Mouse (Mus musculus) heart, embryonic 15.5 days (tissue): ENCODE results near the gene Tmprss12. TPM values are rescaled to one million over a fixed set of nuclear protein-coding genes. Genes with fewer than 3 reads are reported as not detected.

ENCODE experiments used
- ATAC-seq: fragments of 200-750 bp; cut with Nextera tagmentation; replicated peaks from 2 replicates; pipeline ENCODE4 v1.8.0; 2017; ENCODE audit warnings: low read depth, moderate TSS enrichment; ENCODE audit not compliant: insufficient number of reproducible peaks, insufficient read depth, low FRiP score
- H3K27ac ChIP-seq: fragments of 300-500 bp; sonication (generic); 2 replicates; pipeline ENCODE4 v1.5.1; 2015; ENCODE audit warnings: mild to moderate bottlenecking, inconsistent platforms
- H3K27me3 ChIP-seq: fragments of 300-500 bp; sonication (generic); 2 replicates; pipeline ENCODE4 v1.6.1; 2015; ENCODE audit warnings: inconsistent platforms
- H3K36me3 ChIP-seq: fragments of 300-500 bp; sonication (generic); 2 replicates; pipeline ENCODE4 v1.6.1; 2015; ENCODE audit warnings: mild to moderate bottlenecking, inconsistent platforms
- H3K4me1 ChIP-seq: fragments of 300-500 bp; sonication (generic); replicated peaks from 2 replicates; pipeline ENCODE4 v1.6.1; 2015; ENCODE audit warnings: inconsistent platforms
- H3K4me2 ChIP-seq: fragments of 300-500 bp; sonication (generic); 2 replicates; pipeline ENCODE4 v1.6.1; 2015; ENCODE audit warnings: inconsistent platforms, mild to moderate bottlenecking, moderate library complexity
- H3K4me3 ChIP-seq: fragments of 300-500 bp; sonication (generic); 2 replicates; pipeline ENCODE4 v1.5.1; 2015; ENCODE audit warnings: mild to moderate bottlenecking, inconsistent platforms
- H3K9ac ChIP-seq: fragments of 300-500 bp; sonication (generic); 2 replicates; pipeline ENCODE4 v1.6.1; 2015; ENCODE audit warnings: mild to moderate bottlenecking, inconsistent platforms
- H3K9me3 ChIP-seq: fragments of 300-500 bp; sonication (generic); replicated peaks from 2 replicates; pipeline ENCODE4 v1.6.1; 2016; ENCODE audit warnings: inconsistent platforms
- WGBS: fragments of 180-500 bp; shearing (Covaris S2); methylation state at CpG from one replicate; pipeline ENCODE4 v1.1.7; 2015; ENCODE audit warnings: mixed read lengths; 5-methylcytosine and 5-hydroxymethylcytosine counted together
- polyA plus RNA-seq: library from polyadenylated mRNA; unstranded; fragments of >200 nt; fragmentation: Nextera tagmentation; extraction: Ambion mirVana; gene quantifications from 2 replicates; pipeline ENCODE4 v1.2.1, GENCODE M21; 2015

The Tmprss12 gene
- polyA plus RNA-seq, result not detected in 2 replicates

DNA sequence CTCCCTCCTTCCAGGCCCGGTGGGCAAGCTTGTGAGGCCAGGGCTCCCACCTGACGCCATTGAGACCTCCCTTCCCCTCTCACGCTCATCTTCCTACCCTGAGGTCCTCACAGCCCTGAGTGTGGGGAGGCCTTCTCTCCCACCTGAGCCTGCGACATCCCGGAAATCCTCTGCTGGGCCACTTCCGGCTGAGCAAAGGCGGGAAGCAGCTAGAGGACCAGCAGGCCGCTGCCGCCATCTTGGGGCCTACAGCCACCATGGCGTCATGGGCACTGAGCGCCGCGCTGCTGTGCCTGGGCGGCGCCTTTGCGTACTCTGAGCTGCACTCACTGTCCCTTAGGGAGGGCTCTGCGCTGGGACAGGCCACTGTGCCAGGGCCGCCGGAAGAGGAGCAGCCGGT lies at the start of gene Tmprss12:
TSS of gene Tmprss12 (plus strand) at position 212 of the 400 bp plus-strand sequence.
- Histone ChIP-seq H3K4me2 (no peak within 1 kb of the TSS), H3K9me3 (no peaks in the 10 kb centered on the region; the same call in 1 of the 2 replicates), H3K9ac (no peak within 1 kb of the TSS), H3K4me3 (no peak within 1 kb of the TSS), H3K27ac (no peak within 1 kb of the TSS), H3K4me1 (no peaks in the 10 kb centered on the region), H3K36me3 (no peaks in the 10 kb centered on the region), H3K27me3 (no peaks in the 10 kb centered on the region)
- ATAC-seq, result no peak
- 95% methylated on average over 20 of the region's 20 CpGs for WGBS

DNA sequence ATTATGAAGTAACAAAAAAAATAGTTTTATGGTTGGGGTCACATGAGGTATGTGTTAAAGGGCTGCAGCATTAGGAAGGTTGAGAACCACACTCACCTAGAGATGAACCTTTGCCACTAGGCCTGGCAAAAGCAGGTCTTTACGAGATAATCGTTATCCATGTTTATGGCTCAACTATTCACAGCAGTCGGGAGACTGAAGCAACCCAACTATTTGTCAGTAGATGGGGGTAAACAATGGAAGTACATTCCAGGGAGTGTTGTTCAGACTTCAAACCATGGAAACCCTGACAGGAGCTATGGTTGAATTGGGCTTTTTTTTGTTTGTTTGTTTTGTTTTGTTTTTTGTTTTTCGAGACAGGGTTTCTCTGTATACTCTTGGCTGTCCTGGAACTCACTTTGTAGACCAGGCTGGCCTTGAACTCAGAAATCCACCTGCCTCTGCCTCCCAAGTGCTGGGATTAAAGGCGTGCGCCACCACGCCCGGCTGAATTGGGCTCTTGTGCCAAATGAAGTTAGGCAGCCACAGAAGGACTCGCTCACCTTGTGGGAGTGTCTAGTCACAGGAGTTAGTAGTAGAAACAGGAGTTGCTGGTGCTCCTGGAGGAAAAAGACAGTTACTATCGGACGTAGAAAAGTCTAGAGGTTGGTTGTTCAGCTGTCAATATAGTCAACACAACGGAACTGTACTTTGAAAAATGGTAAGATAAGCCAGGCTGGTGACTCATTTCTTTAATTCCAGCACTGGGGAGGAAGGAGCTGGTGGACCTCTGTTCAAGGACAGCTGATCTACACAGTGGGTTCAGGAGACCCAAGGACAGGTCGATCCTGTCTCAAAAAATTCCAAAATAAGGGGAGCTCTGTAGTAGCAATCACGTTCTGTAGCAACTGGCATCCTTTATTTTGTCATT lies 48.8 kb upstream of the Tmprss12 start:
- peaks cover 25% of the 10 kb centered on the region for H3K4me1 ChIP-seq
- H3K27ac ChIP-seq, result no peak overlapping the region
- H3K27me3 ChIP-seq, result no peaks in the 10 kb centered on the region
- WGBS, result 77% methylated on average over 14 of the region's 14 CpGs
- ATAC-seq, result no peak
- no peak overlapping the region for H3K4me2 ChIP-seq
- no peaks in the 10 kb centered on the region for H3K9me3 ChIP-seq
- peaks cover 25% of the 10 kb centered on the region for H3K36me3 ChIP-seq
- H3K9ac ChIP-seq, result no peak overlapping the region
- no peak overlapping the region for H3K4me3 ChIP-seq

DNA sequence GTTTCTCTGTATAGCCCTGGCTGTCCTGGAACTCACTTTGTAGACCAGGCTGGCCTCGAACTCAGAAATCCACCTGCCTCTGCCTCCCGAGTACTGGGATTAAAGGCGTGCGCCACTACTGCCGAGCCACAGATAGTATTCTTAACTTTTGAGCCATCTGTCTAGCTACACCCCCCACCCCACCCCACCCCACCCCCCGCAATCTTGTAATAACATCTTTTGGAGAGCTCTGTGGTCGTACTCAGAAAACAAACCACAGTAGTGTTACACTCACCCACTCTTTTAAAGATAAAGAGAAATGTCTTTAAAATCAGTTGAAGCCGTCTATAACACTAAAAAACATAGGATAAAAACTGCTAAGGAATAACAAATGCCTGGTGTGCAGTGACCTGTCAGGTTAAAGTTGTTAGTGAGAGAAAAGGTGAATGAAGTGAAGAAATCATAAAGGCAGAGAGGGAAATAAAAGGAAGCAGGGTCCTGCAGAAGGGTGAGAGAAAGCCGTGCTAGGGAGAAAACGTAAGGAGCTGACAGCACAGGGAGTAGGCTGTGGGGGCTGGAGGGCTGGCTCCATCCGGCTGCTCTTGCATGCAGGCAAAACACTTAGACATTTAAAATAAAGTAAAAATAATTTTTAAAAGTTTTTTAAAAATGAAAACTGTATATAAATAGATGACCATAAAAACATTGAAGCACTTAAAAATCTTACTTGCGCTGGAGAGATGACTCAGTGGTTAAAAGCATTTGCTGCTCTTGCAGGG lies 45.2 kb upstream of the Tmprss12 start:
- H3K27me3 ChIP-seq, result no peaks in the 10 kb centered on the region
- no peak overlapping the region for H3K4me2 ChIP-seq
- 86% methylated on average over 12 of the region's 12 CpGs for WGBS
- ATAC-seq, result no peak
- no peak overlapping the region for H3K4me3 ChIP-seq
- no peak overlapping the region for H3K9ac ChIP-seq
- no peaks in the 10 kb centered on the region for H3K9me3 ChIP-seq
- no peak overlapping the region for H3K27ac ChIP-seq
- peaks cover 27% of the 10 kb centered on the region for H3K36me3 ChIP-seq
- peaks cover 22% of the 10 kb centered on the region for H3K4me1 ChIP-seq

DNA sequence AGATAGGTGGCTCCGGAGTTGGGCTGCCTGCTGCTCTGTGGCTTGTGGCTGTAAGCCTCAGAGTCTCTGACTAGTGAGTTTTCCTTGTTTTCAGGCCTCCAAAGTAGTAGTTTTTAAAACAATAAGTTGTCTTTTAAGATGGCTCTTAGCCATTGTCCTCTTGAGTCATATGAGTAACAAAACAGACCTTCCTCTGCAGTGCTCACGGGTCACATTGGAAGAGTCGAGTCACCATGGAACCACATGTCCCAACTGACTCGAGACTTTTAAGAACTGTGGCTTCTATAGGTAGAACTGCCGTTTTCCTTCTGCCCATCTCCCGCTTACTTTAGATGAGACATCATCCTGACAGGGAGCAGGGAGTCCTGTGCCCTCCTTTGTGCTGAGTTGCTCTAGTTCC lies 43.7 kb upstream of the Tmprss12 start:
- WGBS, result 67% methylated on average over 6 of the region's 6 CpGs
- Histone ChIP-seq H3K9ac (no peak overlapping the region; the same call in 1 of the 2 replicates), H3K4me3 (no peak overlapping the region), H3K9me3 (no peaks in the 10 kb centered on the region), H3K27ac (peak overlapping the region; percentile 73), H3K4me2 (no peak overlapping the region), H3K4me1 (peaks cover 17% of the 10 kb centered on the region), H3K27me3 (no peaks in the 10 kb centered on the region), H3K36me3 (peaks cover 37% of the 10 kb centered on the region)
- ATAC-seq, result no peak

DNA sequence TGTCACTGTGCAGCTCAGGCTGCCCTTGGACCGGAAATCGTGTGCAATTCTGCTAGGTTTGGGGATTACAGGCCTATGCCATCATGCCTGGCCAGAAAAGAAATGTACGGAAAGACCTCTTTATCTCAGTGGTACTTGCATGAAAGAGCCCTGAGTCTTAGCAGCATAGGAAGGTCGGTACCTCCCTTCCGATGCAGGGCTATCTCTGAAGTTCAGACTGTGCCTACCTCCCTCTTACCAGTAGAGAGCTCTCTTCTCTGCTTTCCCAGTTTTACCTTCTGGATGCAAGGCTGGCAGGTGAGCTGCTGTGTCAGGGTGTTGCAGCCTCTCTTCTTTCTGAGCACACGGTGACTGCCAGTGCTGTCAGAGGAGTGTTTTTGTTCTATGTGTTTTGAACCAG lies 38.9 kb upstream of the Tmprss12 start:
- peaks cover 59% of the 10 kb centered on the region for H3K36me3 ChIP-seq
- no peak overlapping the region for H3K27ac ChIP-seq
- H3K4me3 ChIP-seq, result no peak overlapping the region
- H3K9me3 ChIP-seq, result no peaks in the 10 kb centered on the region
- no peak for ATAC-seq
- no peaks in the 10 kb centered on the region for H3K27me3 ChIP-seq
- H3K9ac ChIP-seq, result no peak overlapping the region
- H3K4me1 ChIP-seq, result peaks cover 14% of the 10 kb centered on the region
- 85% methylated on average over 6 of the region's 6 CpGs for WGBS
- no peak overlapping the region for H3K4me2 ChIP-seq

DNA sequence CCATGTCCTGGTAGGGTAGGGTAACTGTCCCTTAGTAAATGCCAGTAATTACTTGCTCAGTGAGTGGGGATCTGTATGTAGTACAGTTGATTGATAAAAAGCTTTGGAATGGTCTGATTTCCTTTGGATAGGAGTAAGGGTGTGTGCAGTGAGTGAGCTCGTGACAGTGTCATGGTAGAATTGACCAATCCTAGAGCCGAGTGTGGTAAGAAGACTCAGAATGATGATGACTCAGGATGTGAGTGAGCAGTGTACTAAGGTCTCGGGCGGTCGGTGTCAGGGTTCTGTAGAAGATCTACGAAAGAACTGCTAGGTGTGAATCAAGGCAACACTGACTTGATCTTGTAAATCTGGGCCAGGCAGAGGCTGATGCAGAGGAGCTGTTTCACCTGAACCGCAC lies 34.7 kb upstream of the Tmprss12 start:
- H3K4me2 ChIP-seq, result no peak overlapping the region
- peaks cover 90% of the 10 kb centered on the region for H3K36me3 ChIP-seq
- H3K4me1 ChIP-seq, result no peaks in the 10 kb centered on the region
- H3K27ac ChIP-seq, result no peak overlapping the region
- H3K9me3 ChIP-seq, result no peaks in the 10 kb centered on the region
- no peak overlapping the region for H3K9ac ChIP-seq
- no peak for ATAC-seq
- no peak overlapping the region for H3K4me3 ChIP-seq
- H3K27me3 ChIP-seq, result no peaks in the 10 kb centered on the region
- WGBS, result 92% methylated on average over 7 of the region's 7 CpGs

DNA sequence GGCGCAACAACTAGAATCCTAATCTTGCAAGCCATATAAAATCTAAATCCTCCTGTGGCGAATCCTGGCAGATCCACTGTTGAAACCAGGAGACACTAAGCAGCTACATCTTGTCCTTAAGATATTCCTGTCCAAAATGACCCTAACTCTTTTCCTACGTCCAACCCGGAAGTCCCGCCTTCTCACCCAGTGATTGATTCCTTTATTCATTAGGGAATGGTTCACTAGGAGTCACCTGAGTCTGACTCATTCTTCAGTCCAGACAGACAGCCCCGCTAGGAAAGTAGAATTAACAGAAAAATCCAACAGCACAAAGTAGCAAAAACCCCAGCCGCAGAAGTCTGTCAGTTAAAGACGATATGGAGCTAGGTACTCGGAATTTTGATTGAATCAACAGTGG lies 33.3 kb upstream of the Tmprss12 start:
- H3K27ac ChIP-seq, result no peak overlapping the region
- no peaks in the 10 kb centered on the region for H3K9me3 ChIP-seq
- no peak overlapping the region for H3K4me3 ChIP-seq
- H3K4me2 ChIP-seq, result no peak overlapping the region
- ATAC-seq, result no peak
- peaks cover 95% of the 10 kb centered on the region for H3K36me3 ChIP-seq
- no peaks in the 10 kb centered on the region for H3K4me1 ChIP-seq
- no peaks in the 10 kb centered on the region for H3K27me3 ChIP-seq
- WGBS, result 92% methylated on average over 9 of the region's 9 CpGs
- H3K9ac ChIP-seq, result no peak overlapping the region

DNA sequence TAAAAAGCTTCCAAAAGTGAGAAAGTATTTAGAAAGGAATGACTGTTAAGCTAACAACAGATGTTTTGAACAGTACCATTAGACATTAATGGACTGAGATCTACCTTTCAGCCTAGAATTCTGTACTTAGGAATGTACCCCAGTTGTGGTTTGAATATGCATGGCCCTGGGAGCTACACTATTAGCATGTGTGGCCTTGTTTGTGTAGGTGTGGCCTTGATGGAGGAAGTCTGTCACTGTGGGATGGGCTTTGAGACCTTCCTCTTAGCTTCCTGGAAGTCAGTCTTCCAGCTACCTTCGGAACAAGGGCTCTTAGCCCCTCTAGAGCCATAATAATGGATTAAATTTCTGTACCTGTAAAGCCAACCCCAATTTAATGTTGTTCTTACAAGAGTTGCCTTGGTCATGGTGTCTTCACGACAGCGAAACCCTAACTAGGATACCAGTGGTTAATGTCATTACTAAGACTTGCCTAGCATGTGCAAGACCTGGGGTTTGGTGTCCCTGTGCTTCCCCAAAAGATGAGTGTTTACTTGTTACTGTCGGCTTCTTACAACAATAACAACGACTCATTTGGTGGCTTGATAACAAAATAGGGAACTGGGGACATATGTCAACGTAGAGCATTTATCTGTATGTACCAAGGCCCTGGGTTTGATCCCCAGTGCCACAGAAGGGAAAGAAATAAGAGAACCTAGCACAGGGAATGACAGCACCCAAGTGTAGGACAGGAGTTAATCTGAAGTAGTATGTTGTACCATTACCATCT lies 31.8 kb upstream of the Tmprss12 start:
- Histone ChIP-seq H3K27me3 (no peaks in the 10 kb centered on the region), H3K9ac (no peak overlapping the region), H3K9me3 (no peaks in the 10 kb centered on the region), H3K4me2 (no peak overlapping the region), H3K36me3 (peaks cover 93% of the 10 kb centered on the region), H3K4me3 (no peak overlapping the region), H3K4me1 (no peaks in the 10 kb centered on the region), H3K27ac (no peak overlapping the region)
- no peak for ATAC-seq
- WGBS, result 90% methylated on average over 6 of the region's 6 CpGs

DNA sequence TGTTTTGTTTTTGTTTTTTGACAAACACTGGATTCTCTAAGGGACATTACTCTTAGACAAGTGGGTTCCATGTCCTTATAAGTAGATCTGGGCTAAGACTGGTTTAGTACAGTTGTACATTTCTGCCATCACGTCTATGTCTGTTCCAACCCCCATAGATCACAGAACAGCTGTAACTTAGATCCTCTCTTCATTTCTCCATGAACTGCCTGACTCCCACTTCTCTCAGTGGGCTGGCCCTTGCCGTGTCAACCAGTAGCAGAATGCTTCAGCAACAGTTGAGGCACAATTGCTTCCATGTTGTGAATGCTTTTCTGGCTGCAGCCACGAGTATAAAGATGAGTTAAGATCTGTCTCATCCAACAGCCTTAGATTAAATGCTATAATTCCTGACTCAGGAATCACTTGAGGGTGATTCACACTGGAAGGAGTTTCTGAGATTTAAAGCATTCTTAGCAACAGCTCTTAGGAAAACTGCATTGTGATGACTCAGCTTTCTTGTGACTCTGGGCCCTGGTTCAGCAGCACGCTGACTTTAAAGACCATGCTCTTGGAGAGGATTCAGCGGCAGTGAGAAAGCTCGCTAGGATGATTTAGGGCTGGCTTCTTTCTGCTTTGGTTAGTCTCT lies 29.4 kb upstream of the Tmprss12 start:
- no peak overlapping the region for H3K9ac ChIP-seq
- no peaks in the 10 kb centered on the region for H3K4me1 ChIP-seq
- H3K36me3 ChIP-seq, result peaks cover 95% of the 10 kb centered on the region
- no peak overlapping the region for H3K4me2 ChIP-seq
- no peaks in the 10 kb centered on the region for H3K9me3 ChIP-seq
- H3K27ac ChIP-seq, result no peak overlapping the region
- H3K4me3 ChIP-seq, result no peak overlapping the region
- WGBS, result 84% methylated on average over 6 of the region's 6 CpGs
- no peak for ATAC-seq
- H3K27me3 ChIP-seq, result no peaks in the 10 kb centered on the region

DNA sequence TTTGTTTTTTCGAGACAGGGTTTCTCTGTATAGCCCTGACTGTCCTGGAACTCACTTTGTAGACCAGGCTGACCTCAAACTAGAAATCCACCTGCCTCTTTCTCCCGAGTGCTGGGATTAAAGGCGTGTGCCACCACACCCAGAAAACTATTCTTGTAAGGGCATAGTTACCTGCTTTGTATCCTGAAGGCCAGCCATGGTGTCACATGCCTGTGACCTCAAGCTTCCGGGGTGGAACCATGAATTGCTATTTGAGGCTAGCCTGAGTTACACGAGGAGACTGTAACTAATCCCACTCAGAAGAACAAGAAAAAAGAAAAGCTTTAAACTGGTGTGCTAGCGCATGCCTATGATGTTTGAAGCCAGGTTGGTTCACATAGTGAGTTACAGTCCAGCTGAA lies 24.3 kb upstream of the Tmprss12 start:
- 84% methylated on average over 6 of the region's 6 CpGs for WGBS
- H3K36me3 ChIP-seq, result peaks cover 77% of the 10 kb centered on the region
- H3K27ac ChIP-seq, result no peak overlapping the region
- no peak for ATAC-seq
- H3K4me1 ChIP-seq, result no peaks in the 10 kb centered on the region
- no peaks in the 10 kb centered on the region for H3K9me3 ChIP-seq
- no peak overlapping the region for H3K9ac ChIP-seq
- H3K27me3 ChIP-seq, result no peaks in the 10 kb centered on the region
- H3K4me2 ChIP-seq, result no peak overlapping the region
- H3K4me3 ChIP-seq, result no peak overlapping the region

DNA sequence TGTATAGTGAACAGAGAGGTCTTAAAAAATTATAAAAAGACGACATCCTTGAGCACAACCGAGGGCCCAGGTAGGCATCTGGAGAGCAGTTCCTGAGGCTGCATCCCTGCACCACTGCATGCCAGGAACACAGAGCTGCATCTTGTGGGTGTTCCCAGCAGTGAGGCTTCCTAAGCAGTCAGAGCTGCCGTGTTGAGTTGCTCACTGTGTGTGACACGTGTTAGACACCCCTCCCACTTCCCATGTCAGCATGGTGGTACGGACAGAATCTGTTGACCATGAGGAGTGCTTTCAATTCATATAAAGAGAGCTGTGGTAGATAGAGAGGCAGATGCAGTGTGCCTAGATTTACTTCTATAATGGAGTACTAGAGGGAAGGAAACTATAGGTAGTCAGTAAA lies 23.3 kb upstream of the Tmprss12 start:
- Histone ChIP-seq H3K4me2 (no peak overlapping the region), H3K27me3 (no peaks in the 10 kb centered on the region), H3K4me1 (no peaks in the 10 kb centered on the region), H3K9me3 (no peaks in the 10 kb centered on the region), H3K36me3 (peaks cover 73% of the 10 kb centered on the region), H3K4me3 (no peak overlapping the region), H3K9ac (no peak overlapping the region), H3K27ac (no peak overlapping the region)
- ATAC-seq, result no peak
- WGBS, result 87% methylated on average over 5 of the region's 5 CpGs
